ENCODE assay signal across 8 mouse cellular contexts in the genomic region with DNA sequence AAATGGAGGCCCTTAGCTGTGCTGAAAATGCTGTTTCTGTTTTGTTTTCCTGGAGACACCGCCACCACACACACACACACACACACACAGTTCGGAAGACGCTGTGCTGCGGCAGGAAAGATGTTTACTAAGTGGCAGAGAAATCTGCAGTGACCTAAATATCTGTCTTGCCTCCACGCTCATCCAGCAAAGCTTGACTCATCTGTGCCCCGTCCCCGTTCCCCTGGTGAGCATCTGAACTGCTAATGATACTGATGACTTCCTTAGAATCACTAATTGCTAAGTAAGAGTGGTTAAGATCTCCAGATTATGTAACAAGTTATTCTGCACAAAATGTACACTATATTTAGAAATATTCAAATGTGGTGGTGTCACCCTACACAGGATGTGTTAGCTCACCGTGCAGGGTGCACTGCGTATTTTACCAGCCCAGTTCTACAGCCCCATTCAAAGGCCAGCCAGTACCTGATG. TPM values are rescaled to one million over a fixed set of nuclear protein-coding genes. Genes with fewer than 3 reads are reported as not detected.
A peak's percentile ranks its signal among the peaks of the same experiment; 100 is the strongest.
DNase-seq lines count a peak whose midpoint lies in the region; ATAC-seq lines count a peak whose summit lies in the region.

No protein-coding gene starts in this region.

- WGBS in kidney, embryonic 15.5 days = 54% methylated on average over 9 of the region's 9 CpGs
- 69% methylated on average over 9 of the region's 9 CpGs for WGBS in limb, embryonic 12.5 days

- H3K9me3 ChIP-seq in kidney, embryonic 15.5 days (replicated peaks) = no peaks in the 10 kb centered on the region
- no peaks in the 10 kb centered on the region for H3K9me3 ChIP-seq in limb, embryonic 12.5 days

- H3K9ac ChIP-seq in kidney, embryonic 15.5 days = no peak overlapping the region
- 0 out of 2 replicates have a peak overlapping the region, but pooled peaks have one; percentile 4 for H3K9ac ChIP-seq in limb, embryonic 12.5 days (replicated peaks)

- peak overlapping the region; percentile 99 for H3K27ac ChIP-seq in kidney, embryonic 15.5 days
- peak overlapping the region; percentile 98 for H3K27ac ChIP-seq in limb, embryonic 12.5 days

- ATAC-seq in kidney, embryonic 15.5 days (replicated peaks; ENCODE audit: low FRiP score) = no peak
- ATAC-seq in granulocyte monocyte progenitor cell, adult 5-6 weeks (replicated peaks; ENCODE audit: poor library complexity, severe bottlenecking) = peak; percentile 41
- no peak for ATAC-seq in limb, embryonic 12.5 days (ENCODE audit: insufficient number of reproducible peaks, insufficient read depth, low FRiP score, low TSS enrichment, low read depth)
- ATAC-seq in neutrophil, adult 5-6 weeks (ENCODE audit: extremely low read depth, insufficient number of reproducible peaks, low FRiP score, poor library complexity, severe bottlenecking) = peak; percentile 51

- no peak for DNase-seq in kidney, adult 11 months
- DNase-seq in MN1 (ENCODE audit: low spot score) = peak; percentile 84
- no peak for DNase-seq in urinary bladder, postnatal 14 days (ENCODE audit: low spot score)
- DNase-seq in testis, postnatal 10 days (ENCODE audit: low spot score) = no peak

- H3K4me3 ChIP-seq in kidney, embryonic 15.5 days (replicated peaks) = no peak overlapping the region
- no peak overlapping the region for H3K4me3 ChIP-seq in limb, embryonic 12.5 days (replicated peaks)

- no peaks in the 10 kb centered on the region for H3K27me3 ChIP-seq in kidney, embryonic 15.5 days
- H3K27me3 ChIP-seq in limb, embryonic 12.5 days = no peaks in the 10 kb centered on the region

- H3K36me3 ChIP-seq in kidney, embryonic 15.5 days = peaks cover 35% of the 10 kb centered on the region
- H3K36me3 ChIP-seq in limb, embryonic 12.5 days = peaks cover 32% of the 10 kb centered on the region

- H3K4me2 ChIP-seq in kidney, embryonic 15.5 days = peak overlapping the region; percentile 98; the same call in 1 of the 2 replicates
- H3K4me2 ChIP-seq in limb, embryonic 12.5 days = 0 out of 2 replicates have a peak overlapping the region, but pooled peaks have one; percentile 96

- peaks cover 67% of the 10 kb centered on the region for H3K4me1 ChIP-seq in kidney, embryonic 15.5 days
- peaks cover 71% of the 10 kb centered on the region for H3K4me1 ChIP-seq in limb, embryonic 12.5 days (replicated peaks)

RNA-seq across cellular contexts. Expression of a gene that starts 8.2 kb away (rescaled TPM):
- polyA plus RNA-seq in kidney, embryonic 15.5 days (2015; fragmentation: Nextera tagmentation; extraction: Ambion mirVana) = 12.3 and 13.3 TPM in 2 replicates
- 112 and 113 TPM in 2 replicates for total RNA-seq in granulocyte monocyte progenitor cell, adult 5-6 weeks (2014; fragmentation: Nextera tagmentation)
- 97.9 and 112 TPM in 2 replicates for total RNA-seq in granulocyte monocyte progenitor cell, adult 5-6 weeks (2017)
- 9.3 and 11.0 TPM in 2 replicates for polyA plus RNA-seq in limb, embryonic 12.5 days (2016; fragmentation: Nextera tagmentation; extraction: Ambion mirVana)
- 65.3 and 69.0 TPM in 2 replicates for total RNA-seq in neutrophil, adult 5-6 weeks (2017)

Comparison
In these comparisons a context has a peak if more than half of its experiments do, and no peak if none do; other contexts are left out.
1. ATAC-seq: peak in granulocyte monocyte progenitor cell, adult 5-6 weeks (single experiment) and neutrophil, adult 5-6 weeks (single experiment); none in kidney, embryonic 15.5 days (single experiment) and limb, embryonic 12.5 days (single experiment).